ENCODE assay signal across 14 mouse cellular contexts in genomic region chr1:127400666-127401065, GRCm38 (mm10).
DNase-seq lines count a peak whose midpoint lies in the region; ATAC-seq and TF ChIP-seq lines count a peak whose summit lies in the region.
"Had no signal": no experiment of that assay in that cellular context is flagged by ENCODE, and none has a peak within 500 bp of the region (broad histone marks: within the 10 kb centered on the region; RNA-seq: fewer than 3 reads in every experiment).

No protein-coding gene starts in this region.

- no peaks in the 10 kb centered on the region for H3K27me3 ChIP-seq in kidney, embryonic 14.5 days (ENCODE audit: control insufficient read depth, insufficient read depth, low read length)
- H3K27me3 ChIP-seq in neural tube, embryonic 11.5 days (ENCODE audit: control insufficient read depth, insufficient read depth, low read length): no peaks in the 10 kb centered on the region
- H3K27me3 ChIP-seq in hindbrain, embryonic 16.5 days (replicated peaks; ENCODE audit: control insufficient read depth, insufficient read depth, low read length): no peaks in the 10 kb centered on the region
- no peaks in the 10 kb centered on the region for H3K27me3 ChIP-seq in stomach, embryonic 15.5 days (replicated peaks)

- no peaks in the 10 kb centered on the region for H3K9me3 ChIP-seq in kidney, embryonic 14.5 days (ENCODE audit: control insufficient read depth, low read length)
- H3K9me3 ChIP-seq in neural tube, embryonic 11.5 days (ENCODE audit: control insufficient read depth, low read length): no peaks in the 10 kb centered on the region
- no peaks in the 10 kb centered on the region for H3K9me3 ChIP-seq in hindbrain, embryonic 16.5 days (ENCODE audit: control insufficient read depth, low read length)
- no peaks in the 10 kb centered on the region for H3K9me3 ChIP-seq in stomach, embryonic 15.5 days

- no peak for TF ChIP-seq CTCF in layer of hippocampus, adult 2 months (conservative IDR thresholded peaks at IDR 0.05)

- H3K27ac ChIP-seq in kidney, embryonic 14.5 days (ENCODE audit: low read depth, low read length): peak overlapping the region; percentile 30
- H3K27ac ChIP-seq in neural tube, embryonic 11.5 days (ENCODE audit: low read depth, low read length): no peak overlapping the region
- H3K27ac ChIP-seq in hindbrain, embryonic 16.5 days (ENCODE audit: low read depth, low read length): peak overlapping the region; percentile 52; the same call in 1 of the 2 replicates
- peak overlapping the region; percentile 26; the same call in 1 of the 2 replicates for H3K27ac ChIP-seq in stomach, embryonic 15.5 days
- no peak overlapping the region for H3K27ac ChIP-seq in layer of hippocampus, adult 2 months
- H3K27ac ChIP-seq: left cerebral cortex, adult 2 months had no signal

- no peaks in the 10 kb centered on the region for H3K36me3 ChIP-seq in kidney, embryonic 14.5 days (ENCODE audit: control insufficient read depth, insufficient read depth, low read length)
- H3K36me3 ChIP-seq in neural tube, embryonic 11.5 days (ENCODE audit: control insufficient read depth, insufficient read depth, low read length): no peaks in the 10 kb centered on the region
- H3K36me3 ChIP-seq in hindbrain, embryonic 16.5 days (ENCODE audit: control insufficient read depth, insufficient read depth, low read length): 0 out of 2 replicates have a peak, but pooled peaks cover 2% of the 10 kb centered on the region
- H3K36me3 ChIP-seq in stomach, embryonic 15.5 days: no peaks in the 10 kb centered on the region

- no peak for DNase-seq in kidney, postnatal 14 days
- DNase-seq in neural tube, embryonic 11.5 days (ENCODE audit: low spot score): peak; percentile 28
- no peak for DNase-seq in neural tube, embryonic 10.5 days (ENCODE audit: extremely low spot score, low spot score)
- DNase-seq in layer of hippocampus, adult 2 months (ENCODE audit: low spot score in 2 of 2): no peak
- DNase-seq: adrenal gland, adult 2 months; retina, postnatal 1 day; spleen, adult 18-20 months had no signal

- 12% methylated on average over 6 of the region's 6 CpGs for WGBS in kidney, embryonic 14.5 days
- whole genome bisulfite sequencing in neural tube, embryonic 11.5 days: 20% methylated on average over 6 of the region's 6 CpGs
- 28% methylated on average over 6 of the region's 6 CpGs for WGBS in hindbrain, embryonic 16.5 days
- 40% methylated on average over 6 of the region's 6 CpGs for WGBS in stomach, embryonic 15.5 days

- no peak overlapping the region for H3K9ac ChIP-seq in kidney, embryonic 14.5 days (ENCODE audit: low read depth, low read length)
- H3K9ac ChIP-seq in neural tube, embryonic 11.5 days (ENCODE audit: low read length): no peak overlapping the region
- H3K9ac ChIP-seq in hindbrain, embryonic 16.5 days (ENCODE audit: low read depth, low read length): no peak overlapping the region
- H3K9ac ChIP-seq in stomach, embryonic 15.5 days: no peak overlapping the region

- H3K4me1 ChIP-seq in kidney, embryonic 14.5 days (ENCODE audit: control insufficient read depth, insufficient read depth, low read length): peaks cover 9% of the 10 kb centered on the region; the same call in 1 of the 2 replicates
- H3K4me1 ChIP-seq in neural tube, embryonic 11.5 days (ENCODE audit: control insufficient read depth, insufficient read depth, low read length): no peaks in the 10 kb centered on the region
- H3K4me1 ChIP-seq in hindbrain, embryonic 16.5 days (ENCODE audit: control insufficient read depth, insufficient read depth, low read depth, low read length): no peaks in the 10 kb centered on the region
- no peaks in the 10 kb centered on the region for H3K4me1 ChIP-seq in stomach, embryonic 15.5 days

- H3K4me2 ChIP-seq in kidney, embryonic 14.5 days (replicated peaks; ENCODE audit: low read depth, low read length): no peak overlapping the region
- H3K4me2 ChIP-seq in neural tube, embryonic 11.5 days (ENCODE audit: low read depth): no peak overlapping the region
- no peak overlapping the region for H3K4me2 ChIP-seq in hindbrain, embryonic 16.5 days (ENCODE audit: low read length)
- no peak overlapping the region for H3K4me2 ChIP-seq in stomach, embryonic 15.5 days

- peak; percentile 91 for ATAC-seq in kidney, embryonic 14.5 days (ENCODE audit: low FRiP score, low TSS enrichment)
- 0 out of 2 replicates have a peak, but pooled peaks have one; percentile 53 for ATAC-seq in neural tube, embryonic 11.5 days (ENCODE audit: insufficient read depth, low FRiP score, low TSS enrichment)
- ATAC-seq in hindbrain, embryonic 16.5 days: peak; percentile 60
- ATAC-seq in stomach, embryonic 15.5 days (ENCODE audit: insufficient read depth, low FRiP score, low read depth): no peak
- ATAC-seq in monocyte, adult 5-6 weeks (replicated peaks; ENCODE audit: insufficient number of reproducible peaks, low FRiP score, low TSS enrichment, poor library complexity, severe bottlenecking): no peak
- ATAC-seq: intestine, embryonic 16.5 days had no signal

- H3K4me3 ChIP-seq in kidney, embryonic 14.5 days (ENCODE audit: low read length): no peak overlapping the region
- no peak overlapping the region for H3K4me3 ChIP-seq in neural tube, embryonic 11.5 days (ENCODE audit: low read depth, low read length)
- no peak overlapping the region for H3K4me3 ChIP-seq in hindbrain, embryonic 16.5 days (ENCODE audit: low read length)
- no peak overlapping the region for H3K4me3 ChIP-seq in stomach, embryonic 15.5 days (replicated peaks)
- H3K4me3 ChIP-seq in layer of hippocampus, adult 2 months: no peak overlapping the region
- H3K4me3 ChIP-seq: left cerebral cortex, adult 2 months; myocyte had no signal

Comparison
In these comparisons a context has a peak if more than half of its experiments do, and no peak if none do; other contexts are left out.
1. ATAC-seq: peak in kidney, embryonic 14.5 days (single experiment), neural tube, embryonic 11.5 days (single experiment) and hindbrain, embryonic 16.5 days (single experiment); none in stomach, embryonic 15.5 days (single experiment) and monocyte, adult 5-6 weeks (single experiment).
2. H3K27ac ChIP-seq: peak in kidney, embryonic 14.5 days (single experiment), hindbrain, embryonic 16.5 days (single experiment) and stomach, embryonic 15.5 days (single experiment); none in neural tube, embryonic 11.5 days (single experiment) and layer of hippocampus, adult 2 months (single experiment).